ENCODE assay signal across 20 mouse cellular contexts in genomic region chr14:27156032-27156431, GRCm38 (mm10).
"Had no signal": no experiment of that assay in that cellular context is flagged by ENCODE, and none has a peak within 500 bp of the region (broad histone marks: within the 10 kb centered on the region; RNA-seq: fewer than 3 reads in every experiment).

No protein-coding gene starts in this region.

- ATAC-seq: liver, postnatal 0 days; lung, postnatal 0 days; midbrain, embryonic 13.5 days had no signal

- H3K9ac ChIP-seq: kidney, embryonic 15.5 days; limb, embryonic 12.5 days; limb, embryonic 15.5 days; liver, embryonic 14.5 days; liver, postnatal 0 days; lung, embryonic 14.5 days; midbrain, embryonic 13.5 days; neural tube, embryonic 12.5 days; neural tube, embryonic 15.5 days; stomach, embryonic 15.5 days had no signal

- H3K9me3 ChIP-seq: kidney, embryonic 15.5 days; limb, embryonic 12.5 days; limb, embryonic 15.5 days; midbrain, embryonic 13.5 days; neural tube, embryonic 12.5 days; neural tube, embryonic 15.5 days; stomach, embryonic 15.5 days had no signal

- H3K4me3 ChIP-seq: kidney, embryonic 15.5 days; limb, embryonic 12.5 days; limb, embryonic 15.5 days; midbrain, embryonic 13.5 days; neural tube, embryonic 12.5 days; neural tube, embryonic 15.5 days; stomach, embryonic 15.5 days had no signal

- DNase-seq: kidney, adult 8-10 months; kidney, postnatal 10 days; kidney, postnatal 36 days; left cerebral cortex, postnatal 4 days; liver, postnatal 0 days; lung, embryonic 14.5 days; right cerebral cortex, postnatal 25 days; spleen, adult 18-20 months; thymus, postnatal 25 days had no signal

- H3K4me1 ChIP-seq: neural tube, embryonic 12.5 days; neural tube, embryonic 15.5 days had no signal

- H3K4me2 ChIP-seq: kidney, embryonic 15.5 days; limb, embryonic 12.5 days; limb, embryonic 15.5 days; liver, embryonic 11.5 days; lung, embryonic 14.5 days; midbrain, embryonic 13.5 days; neural tube, embryonic 12.5 days; neural tube, embryonic 15.5 days; stomach, embryonic 15.5 days had no signal

- H3K36me3 ChIP-seq: kidney, embryonic 15.5 days; limb, embryonic 12.5 days; limb, embryonic 15.5 days; midbrain, embryonic 13.5 days; neural tube, embryonic 12.5 days; neural tube, embryonic 15.5 days; stomach, embryonic 15.5 days had no signal

- H3K27me3 ChIP-seq: kidney, embryonic 15.5 days; limb, embryonic 12.5 days; limb, embryonic 15.5 days; midbrain, embryonic 13.5 days; neural tube, embryonic 12.5 days; neural tube, embryonic 15.5 days; stomach, embryonic 15.5 days had no signal

- H3K27ac ChIP-seq: kidney, embryonic 15.5 days; limb, embryonic 12.5 days; limb, embryonic 15.5 days; liver, embryonic 14.5 days; macrophage; midbrain, embryonic 13.5 days; neural tube, embryonic 12.5 days; neural tube, embryonic 15.5 days; stomach, embryonic 15.5 days had no signal
